23 mouse cellular contexts compared by ENCODE assay signal in the genomic region with DNA sequence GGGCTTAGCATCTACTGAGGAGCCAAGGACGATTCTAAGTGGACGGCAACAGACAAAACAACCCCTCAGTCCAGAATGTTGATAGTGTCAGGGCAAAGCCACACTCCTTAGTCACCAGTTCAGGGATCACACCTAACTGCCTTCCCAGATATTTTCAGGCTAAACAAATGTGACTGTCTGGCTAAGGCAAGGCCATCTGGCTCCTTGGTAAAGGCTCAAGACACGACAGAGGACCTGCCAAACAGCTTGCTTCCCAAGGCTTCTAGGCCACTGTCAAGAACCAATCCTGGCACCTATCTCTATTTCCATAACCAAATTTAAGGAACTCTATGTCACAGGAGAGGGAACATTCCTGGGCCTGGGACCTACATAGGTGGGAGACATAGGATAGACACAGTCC. TPM values are rescaled to one million over a fixed set of nuclear protein-coding genes. Genes with fewer than 3 reads are reported as not detected.
DNase-seq lines count a peak whose midpoint lies in the region; ATAC-seq lines count a peak whose summit lies in the region.
"Had no signal": no experiment of that assay in that cellular context is flagged by ENCODE, and none has a peak within 500 bp of the region (broad histone marks: within the 10 kb centered on the region; RNA-seq: fewer than 3 reads in every experiment).

No protein-coding gene starts in this region.

- 0 out of 2 replicates have a peak overlapping the region, but pooled peaks have one; percentile 59 for H3K27ac ChIP-seq in embryonic facial prominence, embryonic 10.5 days (replicated peaks)
- H3K27ac ChIP-seq: forebrain, embryonic 12.5 days; layer of hippocampus, adult 2 months; liver, embryonic 13.5 days had no signal

- intact Hi-C loops in left cerebral cortex, postnatal 4 days (cut with DNase I), result no loop called here

- H3K4me1 ChIP-seq in embryonic facial prominence, embryonic 10.5 days, result peaks cover 64% of the 10 kb centered on the region

- H3K4me3 ChIP-seq in embryonic facial prominence, embryonic 10.5 days, result no peak overlapping the region
- H3K4me3 ChIP-seq: forebrain, embryonic 12.5 days; heart, embryonic 12.5 days; layer of hippocampus, adult 2 months; liver, embryonic 13.5 days had no signal

- peak; percentile 45; the same call in 1 of the 2 replicates for ATAC-seq in cerebellum, adult (ENCODE audit: insufficient number of reproducible peaks, low FRiP score, low TSS enrichment)
- ATAC-seq: inflammation-experienced regulatory T-cells, adult 6 months had no signal

- H3K36me3 ChIP-seq in embryonic facial prominence, embryonic 10.5 days (replicated peaks), result peaks cover 8% of the 10 kb centered on the region; the same call in 1 of the 2 replicates
- H3K36me3 ChIP-seq: forebrain, embryonic 12.5 days had no signal

- H3K9me3 ChIP-seq in embryonic facial prominence, embryonic 10.5 days, result no peaks in the 10 kb centered on the region
- H3K9me3 ChIP-seq: forebrain, embryonic 12.5 days; heart, embryonic 12.5 days; liver, embryonic 13.5 days had no signal

- DNase-seq in cerebellum, postnatal 4 days (ENCODE audit: low spot score in 2 of 2), result no peak
- DNase-seq in left cerebral cortex, postnatal 4 days, result peak; percentile 50
- DNase-seq in left cerebral cortex, adult 11 months (ENCODE audit: low spot score), result no peak
- peak; percentile 75 for DNase-seq in cerebellum, adult 9-10 months
- no peak for DNase-seq in embryonic facial prominence, embryonic 10.5 days (ENCODE audit: low spot score)
- DNase-seq in thymus, postnatal 10 days (ENCODE audit: low spot score in 2 of 2), result no peak
- DNase-seq in kidney, postnatal 14 days, result no peak
- DNase-seq: adrenal gland, postnatal 25 days; gastrocnemius, postnatal 14 days; heart, adult 11 months; heart, postnatal 10 days; kidney, adult 9 months; kidney, postnatal 25 days; liver, embryonic 13.5 days; lung, adult 2 months; lung, postnatal 14 days; right cerebral cortex, postnatal 25 days; spleen, adult 18-20 months had no signal

- WGBS in embryonic facial prominence, embryonic 10.5 days, result 88% methylated on average over 3 of the region's 3 CpGs

- H3K27me3 ChIP-seq in embryonic facial prominence, embryonic 10.5 days (replicated peaks; ENCODE audit: low read depth, poor library complexity, severe bottlenecking), result no peaks in the 10 kb centered on the region
- H3K27me3 ChIP-seq: forebrain, embryonic 12.5 days; heart, embryonic 12.5 days; liver, embryonic 13.5 days had no signal

RNA-seq across cellular contexts. Expression of a gene that starts 22.8 kb away (rescaled TPM):
- total RNA-seq in left cerebral cortex, postnatal 4 days (2021), result 100 to 1,000 TPM; 113 to 116 TPM
- 82.0 and 87.0 TPM in 2 replicates for polyA plus RNA-seq in embryonic facial prominence, embryonic 10.5 days (2016; fragmentation: Nextera tagmentation; extraction: Ambion mirVana)

Comparison
In these comparisons a context has a peak if more than half of its experiments do, and no peak if none do; other contexts are left out.
1. DNase-seq: peak in left cerebral cortex, postnatal 4 days (single experiment) and cerebellum, adult 9-10 months (single experiment); none in cerebellum, postnatal 4 days (0 of 2), left cerebral cortex, adult 11 months (single experiment), embryonic facial prominence, embryonic 10.5 days (single experiment), thymus, postnatal 10 days (0 of 2) and kidney, postnatal 14 days (single experiment).